Mouse (Mus musculus) stomach, postnatal 0 days (tissue): Measurements from ENCODE around the gene Magi2. TPM values are rescaled to one million over a fixed set of nuclear protein-coding genes. Genes with fewer than 3 reads are reported as not detected.

Experiments used
- ATAC-seq: fragments of 200-750 bp; cut with Nextera tagmentation; 2 replicates; pipeline ENCODE4 v1.8.0; 2017; ENCODE audit not compliant: low FRiP score, low TSS enrichment
- DNase-seq: peaks from one replicate; pipeline ENCODE4 v3.0.0-alpha.2; 2016; ENCODE audit warnings: low spot score
- H3K27ac ChIP-seq: fragments of 300-500 bp; sonication (generic); replicated peaks from 2 replicates; pipeline ENCODE4 v1.5.1; 2014; ENCODE audit warnings: mild to moderate bottlenecking, control low read depth
- H3K27me3 ChIP-seq: fragments of 300-500 bp; sonication (generic); 2 replicates; pipeline ENCODE4 v1.6.1; 2014; ENCODE audit warnings: low read length; ENCODE audit not compliant: control insufficient read depth, insufficient read depth
- H3K36me3 ChIP-seq: fragments of 300-500 bp; sonication (generic); 2 replicates; pipeline ENCODE4 v1.6.1; 2014; ENCODE audit warnings: low read length, mixed read lengths; ENCODE audit not compliant: control insufficient read depth, insufficient read depth
- H3K4me1 ChIP-seq: fragments of 300-500 bp; sonication (generic); replicated peaks from 2 replicates; pipeline ENCODE4 v1.6.1; 2014; ENCODE audit warnings: antibody characterized with exemption; ENCODE audit not compliant: control insufficient read depth, insufficient read depth
- H3K4me2 ChIP-seq: fragments of 300-500 bp; sonication (generic); replicated peaks from 2 replicates; pipeline ENCODE4 v1.6.1; 2014; ENCODE audit warnings: low read depth, mild to moderate bottlenecking, control low read depth, moderate library complexity
- H3K4me3 ChIP-seq: fragments of 300-500 bp; sonication (generic); 2 replicates; pipeline ENCODE4 v1.5.1; 2014; ENCODE audit warnings: low read depth, low read length, control low read depth
- H3K9ac ChIP-seq: fragments of 300-500 bp; sonication (generic); 2 replicates; pipeline ENCODE4 v1.6.1; 2014; ENCODE audit warnings: mild to moderate bottlenecking, low read length, control low read depth, mixed read lengths
- H3K9me3 ChIP-seq: fragments of 300-500 bp; sonication (generic); 2 replicates; pipeline ENCODE4 v1.6.1; 2016; ENCODE audit warnings: low read length; ENCODE audit not compliant: control insufficient read depth
- CTCF ChIP-seq: IDR thresholded peaks from 2 replicates; pipeline ENCODE4 v1.5.1; 2016; ENCODE audit warnings: antibody characterized with exemption, low read depth, mild to moderate bottlenecking, moderate library complexity
- EP300 ChIP-seq: optimal IDR thresholded peaks from 2 replicates; pipeline ENCODE3; 2016; ENCODE audit warnings: antibody characterized with exemption
- WGBS: fragments of 180-500 bp; shearing (Covaris S2); extraction: QIAGEN DNeasy Blood & Tissue Kit; methylation state at CpG from one replicate; pipeline ENCODE4 v1.1.7; 2014; 5-methylcytosine and 5-hydroxymethylcytosine counted together
- polyA plus RNA-seq: library from polyadenylated mRNA; unstranded; fragments of >200 nt; fragmentation: Nextera tagmentation; extraction: Ambion mirVana; gene quantifications from 2 replicates; pipeline ENCODE4 v1.2.1, GENCODE M21; 2015

Magi2 gene
- polyA plus RNA-seq, 1 experiment from 2014 or later: 1.9 TPM

DNA sequence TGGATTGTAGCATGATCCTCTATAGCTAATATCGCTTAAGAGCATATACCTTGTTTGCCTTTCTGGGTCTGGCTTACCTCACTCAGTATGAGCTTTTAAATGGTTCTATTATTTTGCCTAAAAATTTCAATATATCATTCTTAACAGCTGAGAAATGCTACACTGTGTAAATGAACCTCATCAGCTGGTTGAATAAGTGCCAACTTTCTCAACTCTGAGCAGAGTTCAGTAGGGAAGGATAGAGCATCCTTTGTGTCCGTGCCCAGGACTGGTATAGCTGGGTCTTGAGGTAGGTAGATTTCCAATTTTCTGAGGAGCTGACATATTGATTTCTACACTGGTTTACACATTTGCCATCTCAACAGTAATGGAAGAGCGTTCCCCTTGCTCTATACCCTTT is 65.7 kb downstream of the Magi2 start:
- no peak overlapping the region for H3K4me2 ChIP-seq
- no peak for DNase-seq
- no peaks in the 10 kb centered on the region for H3K27me3 ChIP-seq
- ATAC-seq: no peak
- H3K4me3 ChIP-seq: no peak overlapping the region
- WGBS: 61% methylated on average over 3 of the region's 3 CpGs
- TF ChIP-seq CTCF: no peak
- no peak for TF ChIP-seq EP300
- H3K36me3 ChIP-seq: no peaks in the 10 kb centered on the region
- no peaks in the 10 kb centered on the region for H3K9me3 ChIP-seq
- H3K27ac ChIP-seq: no peak overlapping the region
- H3K4me1 ChIP-seq: no peaks in the 10 kb centered on the region
- no peak overlapping the region for H3K9ac ChIP-seq

DNA sequence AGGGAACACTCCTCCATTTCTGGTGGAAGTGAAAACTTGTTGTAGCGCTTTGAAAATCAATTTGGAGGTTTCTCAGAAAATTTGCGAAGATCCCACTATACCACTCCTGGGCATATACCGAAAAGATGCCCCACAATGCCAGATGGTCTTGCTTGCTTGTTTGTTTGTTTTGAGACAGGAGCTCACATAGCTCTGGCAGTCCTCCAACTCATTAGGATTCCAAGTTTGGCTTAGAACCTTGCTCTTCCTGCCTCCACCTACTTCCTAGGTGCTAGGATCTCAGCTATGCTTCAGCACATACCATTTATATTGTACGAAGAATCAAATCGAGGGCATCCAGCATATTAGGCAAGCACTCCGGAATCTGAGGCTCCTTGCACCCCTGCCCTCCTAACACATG is 79.8 kb downstream of the Magi2 start:
- no peak for ATAC-seq
- TF ChIP-seq CTCF: no peak
- TF ChIP-seq EP300: no peak
- no peaks in the 10 kb centered on the region for H3K27me3 ChIP-seq
- H3K9me3 ChIP-seq: no peaks in the 10 kb centered on the region
- no peak overlapping the region for H3K4me3 ChIP-seq
- WGBS: 88% methylated on average over 6 of the region's 6 CpGs
- no peak for DNase-seq
- no peak overlapping the region for H3K4me2 ChIP-seq
- no peaks in the 10 kb centered on the region for H3K4me1 ChIP-seq
- no peaks in the 10 kb centered on the region for H3K36me3 ChIP-seq
- no peak overlapping the region for H3K27ac ChIP-seq
- no peak overlapping the region for H3K9ac ChIP-seq

DNA sequence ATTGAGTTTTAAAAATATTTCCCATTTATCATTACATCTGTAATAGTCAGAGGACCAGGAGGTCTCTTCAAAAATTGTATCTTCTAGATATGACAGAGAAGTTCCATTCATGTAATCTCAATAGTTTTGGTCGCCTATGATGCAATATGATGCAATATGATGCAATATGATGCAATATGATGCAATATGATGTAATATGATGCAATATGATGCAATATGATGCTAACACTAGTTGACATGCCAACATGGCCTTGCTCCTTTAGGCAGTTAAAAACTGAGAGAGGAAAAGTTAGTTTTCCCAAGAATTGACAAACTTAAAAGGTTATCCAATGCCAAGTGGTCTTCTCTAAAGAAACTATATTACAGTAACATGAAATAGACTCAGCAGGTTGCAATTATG is 83.0 kb downstream of the Magi2 start:
- DNase-seq: no peak
- no peaks in the 10 kb centered on the region for H3K27me3 ChIP-seq
- H3K4me1 ChIP-seq: no peaks in the 10 kb centered on the region
- no peak overlapping the region for H3K9ac ChIP-seq
- no peaks in the 10 kb centered on the region for H3K9me3 ChIP-seq
- no peak overlapping the region for H3K4me2 ChIP-seq
- H3K4me3 ChIP-seq: no peak overlapping the region
- TF ChIP-seq EP300 (no peak), CTCF (no peak)
- H3K36me3 ChIP-seq: no peaks in the 10 kb centered on the region
- no peak overlapping the region for H3K27ac ChIP-seq
- no peak for ATAC-seq
- WGBS: 60% methylated on average over 1 of the region's 1 CpGs

DNA sequence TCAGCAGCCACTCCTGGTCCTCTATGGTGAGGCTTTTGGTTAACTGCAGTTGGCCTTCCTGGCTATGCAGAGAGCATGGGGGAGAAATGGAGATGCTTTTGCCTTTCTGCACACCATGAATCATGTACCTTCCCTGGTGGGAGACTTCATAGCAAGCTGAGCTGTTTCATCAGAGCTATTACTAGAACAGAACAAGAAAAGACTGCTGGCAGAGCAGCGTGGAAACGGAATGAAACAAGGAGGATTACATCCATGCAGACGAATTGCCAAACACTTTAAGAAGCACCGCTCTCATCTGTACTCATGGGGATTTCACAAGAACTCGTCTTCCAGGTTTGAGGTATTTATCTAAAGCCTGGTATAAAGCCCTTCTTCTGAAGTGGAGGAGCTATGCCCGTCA is 95.7 kb downstream of the Magi2 start:
- H3K36me3 ChIP-seq: no peaks in the 10 kb centered on the region
- H3K4me2 ChIP-seq: no peak overlapping the region
- H3K4me1 ChIP-seq: no peaks in the 10 kb centered on the region
- 53% methylated on average over 6 of the region's 6 CpGs for WGBS
- H3K9me3 ChIP-seq: no peaks in the 10 kb centered on the region
- ATAC-seq: no peak
- no peak for TF ChIP-seq EP300
- H3K9ac ChIP-seq: no peak overlapping the region
- H3K27me3 ChIP-seq: no peaks in the 10 kb centered on the region
- no peak overlapping the region for H3K27ac ChIP-seq
- no peak overlapping the region for H3K4me3 ChIP-seq
- no peak for DNase-seq

DNA sequence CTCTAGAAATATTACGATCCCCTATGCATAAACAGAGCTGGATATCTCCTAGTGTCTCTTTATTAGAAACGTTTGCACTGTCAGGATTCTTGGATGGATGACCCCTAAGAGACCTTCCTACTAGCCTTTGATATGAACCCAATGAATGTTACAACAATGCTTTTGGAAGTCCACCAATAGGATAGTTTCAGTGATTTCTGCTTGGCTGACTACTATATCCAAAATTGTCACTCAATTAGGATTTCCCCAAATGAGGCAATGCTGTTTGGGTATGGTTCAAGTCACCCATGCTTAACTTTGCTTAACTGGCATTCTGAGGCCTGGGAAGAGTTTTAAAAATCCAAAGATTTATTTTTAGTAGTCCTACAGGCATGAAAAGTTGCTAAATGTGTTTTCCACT is 110.7 kb downstream of the Magi2 start:
- TF ChIP-seq EP300 (no peak), CTCF (no peak)
- Histone ChIP-seq H3K4me1 (no peaks in the 10 kb centered on the region), H3K36me3 (no peaks in the 10 kb centered on the region), H3K9ac (no peak overlapping the region), H3K4me2 (no peak overlapping the region), H3K27me3 (no peaks in the 10 kb centered on the region), H3K27ac (no peak overlapping the region), H3K9me3 (no peaks in the 10 kb centered on the region), H3K4me3 (no peak overlapping the region)
- ATAC-seq: no peak
- DNase-seq: no peak
- 48% methylated on average over 2 of the region's 2 CpGs for WGBS

DNA sequence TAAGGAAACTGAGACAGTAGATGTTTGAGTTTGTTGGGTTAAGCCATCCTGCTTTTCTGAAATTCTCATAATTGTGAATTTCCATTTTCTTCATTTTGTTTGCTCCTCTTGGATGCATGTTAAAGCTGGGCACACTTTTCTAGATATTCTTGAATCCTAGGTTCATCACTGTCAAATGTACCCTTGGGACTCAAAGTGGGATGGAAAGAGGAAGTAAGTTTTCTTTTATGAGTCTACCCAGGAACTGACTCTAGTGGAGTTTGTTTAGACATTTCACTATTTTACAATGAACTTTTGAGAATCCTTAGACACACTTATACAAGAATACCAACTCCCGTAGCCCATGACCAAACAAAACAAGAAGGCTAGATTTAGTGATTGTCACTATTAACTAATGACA is 141.3 kb downstream of the Magi2 start:
- DNase-seq (no peak), ATAC-seq (no peak)
- no peaks in the 10 kb centered on the region for H3K9me3 ChIP-seq
- no peak overlapping the region for H3K4me3 ChIP-seq
- no peak overlapping the region for H3K27ac ChIP-seq
- WGBS: 73% methylated on average over 1 of the region's 1 CpGs
- H3K27me3 ChIP-seq: no peaks in the 10 kb centered on the region
- no peaks in the 10 kb centered on the region for H3K36me3 ChIP-seq
- H3K4me1 ChIP-seq: no peaks in the 10 kb centered on the region
- no peak overlapping the region for H3K9ac ChIP-seq
- H3K4me2 ChIP-seq: no peak overlapping the region
- TF ChIP-seq EP300: no peak
- no peak for TF ChIP-seq CTCF
